Mouse (Mus musculus): ENCODE results near the gene Clasp1. TPM values are rescaled to one million over a fixed set of nuclear protein-coding genes. Genes with fewer than 3 reads are reported as not detected.

The Clasp1 gene
- total RNA-seq (2022) = 100 to 1,000 TPM; 339 to 450 (median 397) TPM

GRCm38 (mm10) chr1:118388757-118389453 lies at the start of gene Clasp1:
Clasp1 (plus strand) TSS chr1:118389058.
- DNase-seq (ENCODE audit: low spot score) = peak; percentile 96

DNA sequence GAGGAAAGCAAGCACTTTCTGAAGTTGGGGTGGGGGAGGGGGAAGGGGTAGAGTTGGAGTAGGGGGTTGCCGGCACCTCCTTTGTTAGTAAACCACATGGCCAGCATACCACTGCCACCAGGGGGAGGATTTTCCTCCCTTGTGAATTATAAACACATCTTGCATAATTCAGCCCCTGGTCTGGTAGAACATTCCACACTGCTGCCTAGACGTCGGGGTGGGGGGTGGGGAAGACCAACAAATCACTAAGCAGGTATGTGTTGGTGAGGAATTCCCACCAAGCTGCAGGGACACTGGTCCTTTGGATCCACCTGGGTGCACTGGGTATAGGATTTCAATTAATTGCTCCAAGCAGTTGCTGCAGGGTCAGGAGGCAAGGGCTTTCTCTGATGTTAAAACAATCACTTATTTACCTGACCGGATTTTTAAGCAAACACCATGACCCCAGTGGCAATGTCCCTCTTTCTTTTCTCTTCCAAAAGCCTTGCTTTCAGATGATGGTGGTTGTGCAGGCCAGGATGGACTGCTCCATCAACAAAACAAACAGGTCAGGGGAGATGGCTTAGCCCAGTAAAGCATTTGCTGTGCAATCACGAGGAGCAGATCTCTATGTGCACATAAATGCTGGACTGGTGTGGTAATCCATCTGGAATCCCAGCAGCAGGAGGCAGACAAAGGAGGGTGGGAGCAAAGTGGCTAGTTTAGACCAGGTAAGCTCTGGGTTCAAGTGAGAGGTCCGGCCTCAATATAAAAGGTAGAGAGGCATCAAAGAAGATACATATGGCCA lies 45.0 kb upstream of the Clasp1 start:
- DNase-seq (ENCODE audit: low spot score) = no peak

- no peak for DNase-seq (ENCODE audit: low spot score)
These were observed 38.9 kb upstream of the Clasp1 start for GRCm38 (mm10) chr1:118349922-118350321.

DNA sequence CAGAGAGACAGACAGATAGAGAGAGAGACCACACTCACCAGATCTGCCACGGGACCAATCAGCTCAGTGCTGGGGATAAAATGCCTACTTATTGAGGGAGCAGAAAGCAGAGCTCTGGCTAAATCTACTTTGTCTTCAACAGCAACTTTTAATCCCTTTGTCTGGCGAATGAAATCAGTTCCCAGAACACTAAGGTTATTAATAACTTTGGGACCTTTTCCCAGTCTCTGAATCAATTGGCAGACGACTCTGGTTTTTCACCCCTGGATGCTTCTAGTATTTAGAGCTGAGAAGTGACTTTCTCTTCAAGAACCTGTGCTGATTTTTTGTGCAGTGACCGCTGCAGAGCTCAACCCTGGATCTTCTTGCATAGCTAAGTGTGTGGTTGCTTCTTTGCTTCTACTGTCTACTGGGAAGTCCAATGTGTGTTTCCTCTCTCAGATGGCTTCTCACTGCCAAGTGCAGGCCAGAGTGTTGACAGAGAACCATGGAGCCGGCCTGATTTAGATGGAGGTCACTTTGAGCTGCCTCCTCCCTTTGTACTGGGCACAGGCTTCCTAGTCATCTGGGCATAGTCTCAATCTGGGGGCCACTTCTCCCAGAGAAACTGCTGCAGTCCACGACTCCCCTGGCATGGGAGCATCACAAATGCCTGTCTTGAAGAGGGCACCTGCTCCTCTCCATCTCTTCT lies 29.6 kb upstream of the Clasp1 start:
- DNase-seq (ENCODE audit: low spot score) = peak; percentile 72

DNA sequence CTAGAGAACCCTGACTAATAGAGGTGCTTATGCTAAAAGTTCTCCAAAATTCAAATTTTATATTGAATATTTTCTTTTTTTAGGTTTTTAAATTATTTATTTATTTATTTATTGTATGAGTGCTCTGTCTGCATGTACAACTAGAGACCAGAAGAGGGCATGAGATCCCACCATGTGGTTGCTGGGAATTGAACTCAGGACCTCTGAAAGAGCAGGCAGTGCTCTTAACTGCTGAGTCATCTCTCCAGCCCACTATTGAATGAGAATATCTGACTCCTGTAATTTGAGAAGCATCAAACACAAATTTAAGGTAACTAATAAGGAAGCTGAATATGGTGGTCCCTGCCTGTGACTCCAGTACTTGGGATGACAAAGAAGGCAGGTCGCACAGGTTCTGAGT lies 20.9 kb upstream of the Clasp1 start:
- peak; percentile 7 for DNase-seq (ENCODE audit: low spot score)

DNA sequence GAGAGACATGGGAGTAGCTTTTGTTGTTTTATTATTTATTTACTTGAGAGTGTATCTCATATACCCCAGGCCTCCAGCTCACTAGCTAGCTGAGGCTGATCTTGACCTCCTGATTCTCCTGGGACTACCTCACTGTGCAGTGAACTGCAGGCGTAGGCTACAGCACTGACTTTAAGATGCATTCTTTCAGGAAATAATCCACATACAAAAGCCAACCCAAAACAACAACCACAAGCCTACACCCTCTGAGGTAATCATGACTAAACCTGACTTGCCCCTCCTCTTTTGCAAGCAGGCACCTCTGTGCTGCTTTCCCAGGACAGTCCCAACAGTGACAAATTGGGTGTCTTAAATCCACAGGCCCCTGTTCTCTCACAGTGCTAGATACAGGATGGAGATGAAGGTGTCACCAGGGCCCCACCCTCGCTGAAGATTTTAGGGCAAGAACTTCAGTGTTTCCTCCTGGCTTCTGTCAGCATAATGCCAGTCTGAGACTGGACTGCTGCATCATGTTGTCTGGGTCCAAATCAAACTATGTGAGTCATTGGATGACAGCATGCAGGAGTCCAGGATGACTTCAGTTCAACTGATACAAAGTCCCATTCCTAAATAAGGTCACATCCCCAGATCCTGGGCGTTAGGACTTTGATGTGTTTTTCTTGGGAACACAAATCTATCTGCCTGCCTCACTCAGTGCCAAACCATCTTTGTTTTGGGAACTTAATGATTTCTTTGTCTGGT lies 20.0 kb upstream of the Clasp1 start:
- no peak for DNase-seq (ENCODE audit: low spot score)

- DNase-seq (ENCODE audit: low spot score) = no peak
These were observed 11.1 kb upstream of the Clasp1 start for GRCm38 (mm10) chr1:118377784-118378183.

- DNase-seq (ENCODE audit: low spot score) = no peak
These were observed 8.6 kb upstream of the Clasp1 start for GRCm38 (mm10) chr1:118380105-118380786.

GRCm38 (mm10) chr1:118388127-118388756 lies 616 bp upstream of the Clasp1 start:
- peak; percentile 84 for DNase-seq (ENCODE audit: low spot score)

GRCm38 (mm10) chr1:118389454-118390265 lies 802 bp downstream of the Clasp1 start:
- no peak for DNase-seq (ENCODE audit: low spot score)

DNA sequence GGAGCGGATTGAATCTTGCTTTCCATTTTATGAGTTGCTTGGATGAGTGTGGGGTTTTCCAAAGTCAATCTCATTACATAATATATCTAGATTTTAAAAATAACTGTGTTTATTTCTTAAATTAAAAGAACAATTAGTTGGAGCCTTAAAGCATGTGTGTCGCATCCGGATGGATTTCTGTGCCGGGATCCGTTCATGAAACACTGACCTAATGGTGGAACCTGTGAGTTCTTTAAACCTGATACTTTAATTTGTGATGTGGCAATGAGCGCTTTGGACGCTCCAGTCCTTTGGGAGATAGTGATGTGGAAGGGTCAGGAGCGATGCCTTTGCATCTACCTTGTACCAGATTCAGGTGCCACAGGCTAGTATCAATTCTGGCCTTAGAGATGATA lies 1.4 kb downstream of the Clasp1 start:
- DNase-seq (ENCODE audit: low spot score) = no peak

- DNase-seq (ENCODE audit: low spot score) = no peak
These were observed 2.1 kb downstream of the Clasp1 start for GRCm38 (mm10) chr1:118390871-118391387.

GRCm38 (mm10) chr1:118392246-118392645 lies 3.4 kb downstream of the Clasp1 start:
- DNase-seq (ENCODE audit: low spot score) = no peak

DNA sequence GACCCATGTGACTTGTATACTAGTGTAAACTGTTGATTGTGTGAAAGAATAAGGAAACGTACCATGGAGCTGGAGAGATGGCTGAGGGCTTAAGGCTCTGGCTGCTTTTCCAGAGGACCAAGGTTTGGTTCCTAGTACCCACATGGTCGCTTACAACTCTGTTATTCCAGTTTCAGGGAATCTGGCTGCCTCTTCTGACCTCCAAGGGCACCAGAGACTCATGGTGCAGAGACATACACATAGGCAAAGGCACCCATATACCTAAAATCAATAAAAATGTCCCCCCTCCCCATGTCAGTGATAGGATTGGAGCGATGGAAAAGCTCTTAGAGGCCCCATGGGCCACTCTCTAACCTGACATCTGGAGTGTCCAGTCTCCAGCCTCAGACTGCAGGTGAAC lies 5.1 kb downstream of the Clasp1 start:
- DNase-seq (ENCODE audit: low spot score) = no peak

DNA sequence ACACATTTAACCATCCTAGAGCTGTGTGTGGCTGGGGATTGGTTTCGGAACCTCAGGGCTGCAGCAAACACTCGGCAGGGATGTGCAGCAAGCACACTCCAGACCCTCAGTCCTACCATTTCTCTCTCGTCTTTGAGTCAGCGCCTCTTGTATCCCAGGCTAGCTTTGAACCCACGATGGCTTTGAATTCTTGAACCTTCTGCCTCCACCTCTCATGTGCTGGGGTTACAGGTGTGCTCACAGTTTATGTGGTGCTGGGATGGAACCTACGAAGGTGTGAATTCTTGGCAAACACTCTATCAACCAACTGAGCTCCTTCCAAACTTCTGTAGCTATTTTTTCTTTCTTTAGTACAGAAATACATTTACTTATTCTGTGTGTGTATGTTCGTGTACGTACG lies 9.0 kb downstream of the Clasp1 start:
- DNase-seq (ENCODE audit: low spot score) = no peak

DNA sequence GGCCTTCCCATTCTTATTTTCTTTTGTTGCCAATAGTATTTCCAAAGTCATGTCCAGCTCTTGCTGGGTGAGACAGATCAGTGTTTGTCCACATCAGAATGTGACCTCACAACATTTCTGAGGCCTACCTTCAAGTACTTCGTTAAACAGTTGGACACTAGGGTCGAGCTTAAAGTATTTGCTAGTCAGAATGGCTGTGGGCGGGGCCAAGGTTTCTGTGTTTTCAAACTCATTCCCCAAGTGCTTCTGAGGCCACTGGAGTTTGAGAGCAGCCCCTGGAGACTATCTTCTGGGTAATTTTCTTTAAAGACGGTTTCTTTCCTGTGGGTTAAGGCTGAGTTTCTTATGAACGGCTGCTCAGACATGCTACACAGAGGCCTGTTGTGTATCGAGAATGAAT lies 9.7 kb downstream of the Clasp1 start:
- no peak for DNase-seq (ENCODE audit: low spot score)

DNA sequence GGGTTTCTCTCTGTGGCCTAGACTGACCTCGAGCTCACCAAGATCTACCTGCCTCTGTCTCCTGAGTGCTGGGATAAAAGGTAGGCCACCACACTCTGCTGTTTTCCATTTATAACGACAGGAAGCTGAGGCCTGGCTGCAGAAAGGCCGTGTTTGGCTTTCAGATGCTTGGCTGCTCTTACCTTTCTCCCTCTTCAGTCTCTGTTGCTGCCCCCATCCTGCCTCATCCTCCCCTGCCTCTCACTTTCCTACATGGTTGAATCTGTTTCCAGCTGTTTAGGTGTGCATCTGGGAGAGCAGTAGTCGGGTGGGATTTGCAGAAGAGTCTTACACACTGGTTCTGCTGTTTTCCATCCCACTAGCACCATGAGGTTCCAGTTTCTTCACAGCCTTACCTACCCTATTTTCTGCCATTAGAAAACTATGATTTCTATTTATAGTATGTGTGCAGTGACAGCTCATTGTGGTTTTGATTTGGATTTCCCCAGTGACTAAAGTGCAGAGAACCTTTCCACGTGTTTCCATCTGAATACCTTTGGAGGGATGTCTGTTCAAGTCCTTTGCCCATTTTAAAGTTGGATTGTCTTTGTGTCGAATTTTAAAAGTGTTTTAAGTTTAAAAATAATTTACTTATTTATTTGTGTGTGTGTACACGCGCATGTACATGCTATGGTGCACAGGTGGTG lies 10.9 kb downstream of the Clasp1 start:
- no peak for DNase-seq (ENCODE audit: low spot score)

DNA sequence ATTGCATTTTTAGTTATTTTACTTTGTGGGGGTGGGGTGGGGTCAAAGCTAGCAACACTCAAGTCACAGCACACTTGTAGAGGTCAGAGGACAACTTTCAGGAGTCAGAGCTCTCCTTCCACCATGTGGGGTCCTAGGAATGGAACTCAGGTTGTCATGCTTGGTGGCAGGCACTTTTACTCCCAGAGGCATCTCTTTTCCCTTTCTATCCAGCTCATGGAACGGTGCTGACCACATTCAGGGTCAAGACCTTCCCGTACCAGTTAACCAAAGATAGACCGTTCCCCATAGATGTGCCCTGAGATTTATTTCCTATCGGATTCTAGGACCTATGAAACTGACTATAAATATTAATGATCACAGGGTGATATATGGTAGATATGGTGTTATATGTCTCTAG lies 13.1 kb downstream of the Clasp1 start:
- DNase-seq (ENCODE audit: low spot score) = no peak

DNA sequence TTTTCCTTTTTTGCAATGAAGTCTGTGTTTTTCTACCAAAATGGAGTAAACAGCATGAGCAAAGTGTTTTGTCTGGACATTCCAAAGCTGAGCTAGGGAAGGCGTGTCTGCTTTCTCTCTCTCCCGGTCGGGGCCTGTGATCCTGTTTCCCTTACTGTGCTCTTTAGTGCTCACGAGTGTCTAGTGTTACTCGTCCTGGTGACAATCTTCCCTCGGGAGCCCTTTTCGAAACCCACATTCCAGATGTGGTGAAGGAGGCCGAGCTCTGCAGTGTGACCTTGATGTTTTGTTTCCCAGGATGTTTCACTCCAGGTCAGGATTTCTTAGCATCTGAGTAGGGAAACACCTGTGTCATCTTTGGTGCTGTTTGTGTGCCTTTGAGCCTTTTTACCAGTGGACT lies 13.7 kb downstream of the Clasp1 start:
- DNase-seq (ENCODE audit: low spot score) = no peak
